Mouse (Mus musculus) T-helper 2 cell (primary cell): ENCODE data around the gene Hoxc13.

Source experiments
- in situ Hi-C: fragments of 300-600 bp; cut with MboI, MseI; formaldehyde crosslinking; loops from one replicate; pipeline ENCODE4 v1.15.1; 2025; ENCODE audit warnings: high pct_unique_total_duplicates

Gene Hoxc13

GRCm38 (mm10) chr15:102963259-102963658, 42.4 kb downstream of the Hoxc13 start:
- in situ Hi-C loops = no loop called here

GRCm38 (mm10) chr15:102963671-102964640, 43.1 kb downstream of the Hoxc13 start:
- in situ Hi-C loops = no loop called here

- in situ Hi-C loops = no loop called here
Measured at GRCm38 (mm10) chr15:102965003-102965891, 44.3 kb downstream of the Hoxc13 start.

- in situ Hi-C loops = no loop called here
Measured at GRCm38 (mm10) chr15:102965892-102966775, 45.2 kb downstream of the Hoxc13 start.

- in situ Hi-C loops = no loop called here
Measured at GRCm38 (mm10) chr15:102966776-102967311, 45.9 kb downstream of the Hoxc13 start, which contains the start of gene Hoxc10. Gene Hoxc10, plus strand, starts transcription at chr15:102966796.

GRCm38 (mm10) chr15:102967312-102967510, 46.3 kb downstream of the Hoxc13 start, which contains the start of gene Hoxc5:
Gene Hoxc5, plus strand, starts transcription at chr15:102967443.
- in situ Hi-C loops = no loop called here

- in situ Hi-C loops = no loop called here
Measured at GRCm38 (mm10) chr15:102967511-102968397, 46.9 kb downstream of the Hoxc13 start.

GRCm38 (mm10) chr15:102969296-102969695, 48.4 kb downstream of the Hoxc13 start:
- in situ Hi-C loops = no loop called here

GRCm38 (mm10) chr15:102970740-102971139, 49.8 kb downstream of the Hoxc13 start:
- in situ Hi-C loops = no loop called here

GRCm38 (mm10) chr15:102972254-102972653, 51.4 kb downstream of the Hoxc13 start:
- in situ Hi-C loops = no loop called here

GRCm38 (mm10) chr15:102972753-102973152, 51.9 kb downstream of the Hoxc13 start:
- in situ Hi-C loops = no loop called here

- in situ Hi-C loops = loop anchor here (25.0 kb wide), 1 partner anchor 337 kb away; the partner anchor contains the start of gene Gpr84
Measured at GRCm38 (mm10) chr15:102975034-102975433, 54.1 kb downstream of the Hoxc13 start.

- in situ Hi-C loops = loop anchor here (25.0 kb wide), 1 partner anchor 337 kb away; the partner anchor contains the start of gene Gpr84
Measured at GRCm38 (mm10) chr15:102975688-102976111, 54.8 kb downstream of the Hoxc13 start.

- in situ Hi-C loops = loop anchor here (25.0 kb wide), 1 partner anchor 336 kb away; the partner anchor contains the start of gene Gpr84
Measured at GRCm38 (mm10) chr15:102976171-102976570, 55.3 kb downstream of the Hoxc13 start, which contains the start of gene Hoxc9. Gene Hoxc9, plus strand, starts transcription at chr15:102976439.

- in situ Hi-C loops = loop anchor here (25.0 kb wide), 1 partner anchor 335 kb away; the partner anchor contains the start of gene Gpr84
Measured at GRCm38 (mm10) chr15:102976631-102977422, 55.9 kb downstream of the Hoxc13 start.

- in situ Hi-C loops = loop anchor here (25.0 kb wide), 1 partner anchor 335 kb away; the partner anchor contains the start of gene Gpr84
Measured at GRCm38 (mm10) chr15:102977423-102977974, 56.6 kb downstream of the Hoxc13 start.
